Mouse (Mus musculus) brain, adult 2 months (tissue): Measurements from ENCODE around the gene Cd300ld5.
"Not testable (repeated sequence)": the region's sequence is repeated elsewhere in the genome, so short reads cannot be mapped to it uniquely, and the experiment has no call there.

Source experiments
- DNase-seq: peaks from one replicate; pipeline ENCODE4 v3.0.0; 2011; ENCODE audit warnings: low read depth, low spot score

The Cd300ld5 gene

GRCm38 (mm10) chr11:115037669-115038068 is at the start of gene Cd300ld5:
Gene Cd300ld5, minus strand, starts transcription at chr11:115037769.
- DNase-seq: not testable (repeated sequence)

GRCm38 (mm10) chr11:115086213-115086612 is 48.6 kb upstream of the Cd300ld5 start:
- DNase-seq: no peak

- DNase-seq: no peak
These were observed 47.5 kb upstream of the Cd300ld5 start for GRCm38 (mm10) chr11:115085064-115085463.

- DNase-seq: peak; percentile 66
These were observed 47.0 kb upstream of the Cd300ld5 start for GRCm38 (mm10) chr11:115084595-115084994.

GRCm38 (mm10) chr11:115083376-115084139 is 46.0 kb upstream of the Cd300ld5 start:
- DNase-seq: peak; percentile 87

- no peak for DNase-seq
These were observed 44.6 kb upstream of the Cd300ld5 start for GRCm38 (mm10) chr11:115082196-115082595.

- DNase-seq: no peak
These were observed 43.8 kb upstream of the Cd300ld5 start for GRCm38 (mm10) chr11:115081373-115081772.

- peak; percentile 89 for DNase-seq
These were observed 43.3 kb upstream of the Cd300ld5 start for GRCm38 (mm10) chr11:115080886-115081285.

GRCm38 (mm10) chr11:115078680-115079079 is 41.1 kb upstream of the Cd300ld5 start:
- DNase-seq: no peak

GRCm38 (mm10) chr11:115077436-115077835 is 39.9 kb upstream of the Cd300ld5 start:
- DNase-seq: no peak

GRCm38 (mm10) chr11:115075859-115076258 is 38.3 kb upstream of the Cd300ld5 start:
- DNase-seq: no peak

GRCm38 (mm10) chr11:115075407-115075806 is 37.8 kb upstream of the Cd300ld5 start:
- no peak for DNase-seq

GRCm38 (mm10) chr11:115073002-115073401 is 35.4 kb upstream of the Cd300ld5 start:
- DNase-seq: peak; percentile 37

- peak; percentile 72 for DNase-seq
These were observed 34.2 kb upstream of the Cd300ld5 start for GRCm38 (mm10) chr11:115071631-115072294.

- peak; percentile 66 for DNase-seq
These were observed 33.5 kb upstream of the Cd300ld5 start for GRCm38 (mm10) chr11:115071015-115071551.

GRCm38 (mm10) chr11:115066768-115067167 is 29.2 kb upstream of the Cd300ld5 start:
- no peak for DNase-seq

GRCm38 (mm10) chr11:115062077-115062476 is 24.5 kb upstream of the Cd300ld5 start, which contains the start of gene Cd300e:
Gene Cd300e, minus strand, starts transcription at chr11:115062177.
- no peak for DNase-seq

GRCm38 (mm10) chr11:115059797-115060196 is 22.2 kb upstream of the Cd300ld5 start:
- no peak for DNase-seq

GRCm38 (mm10) chr11:115058701-115059100 is 21.1 kb upstream of the Cd300ld5 start:
- DNase-seq: no peak

- DNase-seq: no peak
These were observed 17.0 kb upstream of the Cd300ld5 start for GRCm38 (mm10) chr11:115054537-115054936.

- no peak for DNase-seq
These were observed 15.4 kb upstream of the Cd300ld5 start for GRCm38 (mm10) chr11:115052991-115053390.

GRCm38 (mm10) chr11:115052206-115052605 is 14.6 kb upstream of the Cd300ld5 start:
- DNase-seq: no peak
